Mouse (Mus musculus) gastrocnemius, adult 18-20 months (tissue): Measurements from ENCODE around the gene Pomc. TPM values are rescaled to one million over a fixed set of nuclear protein-coding genes. Genes with fewer than 3 reads are reported as not detected.
"Not testable (repeated sequence)": the region's sequence is repeated elsewhere in the genome, so short reads cannot be mapped to it uniquely, and the experiment has no call there.

Source experiments
- DNase-seq: peaks from one replicate; pipeline ENCODE4 v3.0.0; 2021; ENCODE audit warnings: low spot score
- total RNA-seq, 2 experiments: library from RNA; stranded (reverse); gene quantifications; 2 replicates each; pipeline ENCODE4 v1.2.3; 2021

Pomc gene
- total RNA-seq, 2 experiments from 2014 or later, result not detected

DNA sequence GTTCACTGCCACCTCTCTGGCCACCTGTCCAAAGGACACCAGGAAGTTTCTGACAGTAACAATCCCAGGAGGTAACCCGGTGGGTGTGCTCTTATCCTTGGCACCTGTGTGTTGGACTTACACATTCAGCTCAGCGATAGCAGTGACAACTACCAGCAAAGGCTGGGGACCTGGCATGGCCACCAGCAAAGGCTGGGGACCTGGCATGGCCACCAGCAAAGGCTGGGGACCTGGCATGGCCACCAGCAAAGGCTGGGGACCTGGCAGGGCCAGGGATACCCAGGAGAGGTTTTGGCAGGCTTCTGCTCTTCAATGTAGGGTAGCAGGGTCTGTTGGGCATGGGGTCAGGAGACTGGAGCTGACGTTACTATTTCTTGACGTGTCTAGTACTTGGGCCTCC is 12.4 kb downstream of the Pomc start:
- no peak for DNase-seq

DNA sequence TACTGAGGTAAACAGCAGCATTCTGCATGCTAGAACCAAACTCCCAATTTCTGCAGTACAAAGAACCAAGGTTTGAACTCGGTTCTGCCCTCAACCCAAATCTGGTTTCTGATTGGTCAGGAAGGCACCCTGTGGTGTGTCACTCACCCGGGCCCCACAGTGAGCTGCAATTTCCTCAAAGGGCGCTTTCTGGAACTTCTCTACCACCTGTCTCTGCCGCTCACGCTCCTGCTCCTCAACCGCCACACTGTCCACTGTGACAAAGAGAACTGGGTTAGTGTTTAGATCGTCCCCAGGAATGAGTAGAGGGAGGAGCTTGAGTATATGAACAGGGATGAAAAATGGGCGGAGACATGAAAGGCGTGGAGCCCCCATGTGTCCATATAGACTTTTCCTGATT is 13.6 kb downstream of the Pomc start:
- no peak for DNase-seq

DNA sequence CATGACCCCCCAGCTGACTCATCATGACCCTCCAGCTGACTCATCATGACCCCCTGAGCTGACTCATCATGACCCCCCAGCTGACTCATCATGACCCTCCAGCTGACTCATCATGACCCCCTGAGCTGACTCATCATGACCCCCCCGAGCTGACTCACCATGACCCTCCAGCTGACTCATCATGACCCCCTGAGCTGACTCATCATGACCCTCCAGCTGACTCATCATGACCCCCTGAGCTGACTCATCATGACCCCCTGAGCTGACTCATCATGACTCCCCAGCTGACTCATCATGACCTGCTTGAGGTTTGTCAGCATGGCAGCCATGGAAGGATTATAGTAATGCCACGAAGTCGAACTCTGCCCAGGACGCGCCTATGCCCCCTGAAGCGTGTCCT is 18.4 kb downstream of the Pomc start:
- not testable (repeated sequence) for DNase-seq

DNA sequence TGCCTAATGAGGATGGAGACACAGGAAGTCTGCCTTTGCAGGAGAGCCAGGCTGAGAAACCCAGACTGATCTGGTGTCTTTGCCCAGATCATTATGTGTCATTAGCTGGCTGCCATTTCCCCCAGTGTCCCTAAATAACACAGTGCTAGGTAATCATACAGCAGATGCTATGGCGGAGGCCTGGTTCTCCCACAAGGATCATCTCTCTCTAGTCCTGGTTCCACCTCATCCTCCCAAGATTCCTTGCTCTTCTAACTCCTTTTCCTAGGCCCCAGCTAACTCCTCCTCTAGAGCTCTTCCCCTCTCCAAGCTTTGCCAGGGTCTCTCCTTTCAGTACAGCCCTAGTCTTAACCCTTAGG is 26.2 kb downstream of the Pomc start:
- DNase-seq, result no peak

DNA sequence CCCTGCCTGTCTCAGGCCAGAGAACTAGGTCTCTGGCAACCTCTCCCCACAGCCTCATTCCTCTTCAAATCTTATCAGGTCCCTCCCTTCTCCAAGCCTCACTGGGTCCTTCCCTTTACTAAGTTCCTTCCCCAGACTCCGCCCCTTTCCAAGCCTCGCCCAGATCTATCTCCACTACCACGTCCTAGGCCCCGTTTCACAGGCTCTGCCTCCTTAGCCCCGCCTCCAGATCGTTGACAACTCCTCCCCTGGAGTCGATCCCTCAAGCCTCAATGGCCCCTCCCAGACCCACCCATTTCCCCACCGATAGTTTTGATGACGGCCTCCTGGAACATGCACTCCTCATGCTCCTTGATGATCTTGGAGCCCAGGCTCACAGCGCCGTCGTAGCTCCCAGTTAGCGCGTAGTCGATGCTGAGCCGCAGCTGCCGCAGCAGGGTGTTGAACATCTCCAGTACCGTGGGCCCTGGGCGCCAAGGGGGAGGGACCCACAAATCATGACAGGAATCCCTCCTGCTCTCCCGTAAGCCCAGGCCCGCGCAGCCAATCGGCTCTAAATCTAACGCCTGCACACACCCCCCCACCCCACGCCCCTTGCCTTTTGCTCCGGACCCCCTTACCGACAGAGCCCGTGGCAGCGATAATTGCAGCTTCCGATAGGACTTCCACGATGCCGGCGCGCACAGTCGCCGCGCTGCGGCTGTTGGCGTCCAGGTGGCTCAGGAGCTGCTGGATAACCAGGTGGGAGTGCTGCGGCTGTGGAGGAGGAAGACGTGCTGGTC is 26.8 kb downstream of the Pomc start:
- peak; percentile 87 for DNase-seq

DNA sequence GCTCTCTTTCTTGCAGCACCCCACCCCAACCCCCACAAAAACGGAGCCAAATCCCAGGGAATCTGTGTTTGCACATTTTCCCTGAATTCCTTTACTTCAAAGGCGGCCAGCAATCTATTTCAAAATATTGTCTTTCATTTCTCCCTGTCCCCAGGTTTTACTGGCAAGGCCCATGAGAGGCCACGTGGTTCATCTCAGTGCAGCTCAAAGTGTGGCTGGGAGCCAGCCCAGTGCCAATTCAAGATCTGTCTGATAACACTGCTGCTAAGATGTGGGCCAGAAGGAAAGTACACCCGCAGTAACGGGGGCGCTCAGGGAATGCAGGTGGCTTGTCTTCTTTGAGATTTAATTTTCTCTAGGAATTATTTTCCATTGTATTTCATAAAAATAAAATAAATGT is 27.5 kb downstream of the Pomc start:
- no peak for DNase-seq

DNA sequence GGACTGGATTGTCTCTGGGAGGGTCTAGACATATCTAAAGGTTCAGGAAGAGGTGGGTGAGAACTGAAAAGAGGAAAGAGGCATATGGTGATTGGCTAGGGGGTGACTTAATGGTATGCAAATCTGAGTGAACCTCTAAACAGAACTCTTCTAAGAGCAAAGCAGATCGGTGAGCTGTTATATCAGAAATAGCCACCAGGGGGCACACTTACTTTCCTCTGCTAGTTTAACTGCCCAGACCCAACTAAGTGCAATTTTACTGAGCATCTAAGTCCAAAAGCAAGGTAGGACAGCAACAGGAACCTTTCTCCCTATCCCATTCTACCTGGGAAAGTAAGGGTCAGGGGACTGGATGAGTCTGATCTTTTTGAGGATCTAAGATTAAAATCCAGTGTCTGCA is 29.0 kb downstream of the Pomc start:
- peak; percentile 80 for DNase-seq

DNA sequence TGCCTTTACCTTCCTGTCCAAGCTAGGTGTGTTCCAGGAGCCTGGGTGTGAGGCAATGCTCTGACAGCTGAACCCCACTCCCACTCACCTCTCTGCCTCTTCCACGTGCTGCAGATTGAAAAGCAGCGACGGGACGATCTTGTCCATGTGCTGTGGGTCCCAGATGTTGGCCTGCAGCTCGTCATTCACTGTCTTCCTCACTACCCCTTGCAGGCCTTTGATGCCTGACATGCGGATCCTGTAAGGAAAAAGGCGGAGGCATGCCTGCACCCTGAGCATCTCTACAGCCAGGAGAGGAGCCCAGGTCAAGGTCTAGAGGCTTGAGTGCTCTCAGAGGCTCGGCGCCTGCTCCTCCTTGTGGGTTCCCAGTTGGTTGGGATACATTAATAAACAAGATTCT is 29.7 kb downstream of the Pomc start:
- DNase-seq, result no peak

DNA sequence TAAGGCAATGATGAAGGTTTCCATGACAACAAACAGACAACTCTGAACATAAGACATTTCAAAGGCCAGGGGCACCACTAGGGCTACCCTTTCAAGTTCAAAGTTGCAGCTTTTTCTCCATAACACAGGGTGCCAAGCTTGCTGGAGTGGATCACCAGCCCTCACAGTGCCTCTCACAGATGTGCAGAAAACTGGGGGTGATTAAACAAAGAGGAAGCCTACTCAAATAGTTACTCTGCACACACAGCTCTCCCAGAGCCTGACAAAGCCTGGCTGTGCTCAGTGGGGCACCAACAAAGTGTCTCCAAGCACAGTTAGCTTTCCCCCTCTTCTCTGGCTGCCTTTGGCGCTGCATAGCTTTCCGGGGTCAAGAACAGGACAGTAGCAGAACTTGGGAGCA is 35.2 kb downstream of the Pomc start:
- DNase-seq, result no peak

DNA sequence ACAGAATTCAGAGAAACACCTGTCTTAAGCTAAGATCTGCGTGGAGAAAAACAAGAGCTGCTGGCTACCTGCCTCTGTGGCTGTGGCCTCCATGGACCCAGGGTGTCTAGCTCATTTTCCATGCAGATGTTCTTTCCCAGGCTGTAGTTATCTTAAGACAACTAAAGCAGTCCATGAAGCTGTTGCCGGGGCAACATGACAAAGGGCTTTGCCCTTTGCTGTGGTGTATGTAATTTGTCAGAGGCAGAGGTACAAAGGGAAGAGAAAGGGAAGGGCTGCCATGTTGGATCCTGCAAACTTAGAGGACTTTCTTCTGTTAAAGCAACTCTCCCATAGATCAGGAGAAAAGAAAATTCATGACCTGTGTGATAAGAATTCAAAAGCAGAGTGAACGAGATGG is 36.3 kb downstream of the Pomc start:
- DNase-seq, result no peak

DNA sequence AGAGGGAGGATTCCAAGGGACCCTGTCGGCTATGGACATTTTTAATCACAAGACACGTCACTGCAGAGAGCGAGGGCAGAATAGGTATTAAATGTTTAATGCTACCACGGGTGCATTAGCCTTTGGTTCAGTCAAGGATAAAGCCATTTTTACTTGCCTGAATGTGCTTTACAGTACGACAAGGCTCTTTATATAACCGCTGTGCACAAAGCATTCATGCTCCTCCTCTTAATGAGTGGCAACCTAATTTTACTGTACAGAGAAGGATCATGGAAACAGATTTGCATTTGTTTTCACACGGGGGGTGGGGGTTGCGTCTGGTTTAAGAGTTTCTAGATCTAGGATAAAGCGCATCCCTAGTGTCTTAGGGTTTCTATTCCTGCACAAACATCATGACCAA is 42.0 kb downstream of the Pomc start:
- DNase-seq, result no peak

DNA sequence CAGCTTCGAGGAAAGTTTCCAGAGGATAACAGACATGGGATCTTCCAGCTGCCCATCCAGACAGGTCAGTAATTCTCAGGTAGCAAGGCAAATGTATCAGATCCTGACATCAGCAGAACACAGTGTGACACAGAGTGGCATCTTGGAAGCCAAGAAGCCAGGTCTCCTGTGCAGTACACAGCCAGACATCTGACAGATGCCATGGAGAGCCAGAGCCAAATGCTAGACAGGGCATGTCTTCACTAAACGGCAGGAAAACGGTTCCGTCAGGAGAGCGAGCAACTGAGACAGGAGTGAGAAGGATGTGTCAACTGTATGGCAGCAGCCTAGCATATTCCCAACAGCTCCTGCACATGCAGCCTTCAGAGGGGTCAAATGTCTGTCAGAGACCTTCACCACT is 45.7 kb downstream of the Pomc start:
- no peak for DNase-seq

DNA sequence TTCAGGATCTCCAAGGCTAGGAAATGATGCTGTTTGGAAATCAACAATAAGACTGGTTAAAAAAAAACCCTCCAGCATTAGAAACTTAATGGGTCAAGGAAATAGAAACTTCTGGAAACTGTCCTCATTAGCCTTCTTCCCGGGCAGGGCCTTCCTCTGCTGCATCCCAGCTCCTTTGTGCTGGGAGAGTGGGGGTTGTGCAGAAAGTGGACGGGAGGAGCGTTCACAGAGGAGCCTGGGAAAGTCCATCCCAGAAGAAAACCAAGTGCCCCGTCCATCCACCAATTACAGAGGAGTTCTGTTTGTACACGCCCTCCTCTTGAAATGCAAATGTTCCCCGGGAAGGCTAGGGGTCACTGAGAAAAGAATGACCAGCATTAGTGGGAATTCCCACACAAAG is 49.9 kb downstream of the Pomc start:
- DNase-seq, result no peak

DNA sequence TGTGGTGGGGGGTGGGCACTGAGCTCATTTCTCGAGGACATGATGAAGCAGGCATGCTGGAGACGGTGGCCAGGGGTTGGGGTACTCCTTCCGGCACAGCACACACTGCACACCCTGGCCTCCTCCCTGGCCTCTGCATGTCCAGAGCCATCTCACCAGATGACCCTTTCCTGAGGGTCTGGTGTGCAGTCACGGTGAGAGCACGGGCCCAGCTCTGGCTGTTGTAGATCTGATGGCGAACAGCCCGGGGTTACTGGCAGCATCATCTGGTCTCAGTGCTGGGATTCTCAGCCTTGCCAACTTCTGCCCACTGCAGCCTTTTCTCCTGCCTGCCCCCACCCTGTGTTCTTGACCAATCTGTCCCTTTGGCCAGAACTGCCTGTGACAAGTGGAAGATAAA is 51.3 kb downstream of the Pomc start:
- DNase-seq, result no peak

DNA sequence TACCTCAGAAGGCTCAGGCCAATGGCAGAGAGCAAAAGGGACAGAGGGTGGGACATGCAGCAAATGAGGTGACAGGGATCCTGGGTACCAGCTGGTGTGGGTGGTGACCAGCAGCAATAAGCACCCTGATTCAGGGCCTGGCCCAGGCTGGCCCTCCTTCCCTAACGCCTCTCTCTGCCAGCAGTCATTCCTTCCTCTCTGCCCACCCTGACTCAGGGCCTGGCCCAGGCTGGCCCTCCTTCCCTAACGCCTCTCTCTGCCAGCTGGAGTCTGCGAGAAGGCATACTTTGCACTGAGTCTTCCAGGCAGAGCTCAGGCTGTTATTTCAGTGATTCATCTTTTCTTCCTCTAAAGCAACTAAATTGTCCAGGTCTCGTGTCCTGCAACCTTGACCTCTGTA is 52.4 kb downstream of the Pomc start:
- peak; percentile 57 for DNase-seq

DNA sequence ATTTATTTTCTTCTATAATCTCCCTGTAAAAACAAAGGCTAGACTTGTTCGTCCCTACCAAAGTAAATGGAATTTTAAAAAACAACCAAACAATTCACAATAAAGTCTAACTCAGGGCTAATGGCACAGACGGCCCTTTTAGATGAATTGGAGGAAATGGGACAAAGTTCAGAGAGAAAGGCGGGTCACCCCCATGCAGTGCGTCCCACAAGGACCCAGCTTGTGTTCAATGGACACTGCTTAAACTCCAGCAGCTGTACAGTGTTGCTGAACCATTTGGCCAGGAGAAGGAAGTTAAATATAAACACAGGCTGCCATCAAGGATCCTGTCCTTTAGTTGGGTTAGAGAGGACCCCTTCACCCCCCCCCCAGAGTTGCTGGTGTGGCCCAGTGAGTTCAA is 53.0 kb downstream of the Pomc start:
- no peak for DNase-seq

DNA sequence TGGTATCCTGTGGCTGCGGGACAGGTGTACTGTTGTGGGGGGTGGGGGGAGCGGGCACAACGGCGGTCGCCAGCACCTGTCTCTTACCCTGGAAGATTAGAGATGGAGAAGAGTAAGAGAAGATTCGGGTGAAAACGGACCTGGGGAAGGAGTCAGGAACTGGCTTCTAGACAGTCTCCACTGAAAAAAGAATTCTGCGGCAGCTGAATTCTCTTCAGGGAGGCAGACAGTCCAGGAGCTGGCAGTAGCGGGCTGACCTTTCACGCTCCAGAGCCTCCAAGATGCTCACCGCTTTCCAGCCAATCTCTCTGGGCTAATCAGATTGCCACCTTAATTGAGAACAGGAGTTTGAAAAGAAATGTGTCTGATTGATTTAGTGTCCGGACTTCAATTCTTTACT is 54.0 kb downstream of the Pomc start:
- DNase-seq, result no peak

Other genes with a start within 250 kb of the Pomc start
- 10 to 100 TPM; 54.6 to 62.0 TPM for gene Dnmt3a, start 148.9 kb upstream of the Pomc start, total RNA-seq
- gene Efr3b, start 84.0 kb downstream of the Pomc start, total RNA-seq, result 1 to 10 TPM; 3.3 to 5.6 TPM
- 10 to 100 TPM; 35.0 to 39.3 TPM for gene Dnajc27, start 127.6 kb downstream of the Pomc start, total RNA-seq
- gene Adcy3, start 178.2 kb downstream of the Pomc start, total RNA-seq, result 1 to 10 TPM; 1.2 to 1.6 TPM